Mouse (Mus musculus) cerebellum, adult 2 months (tissue): ENCODE data around the gene Syne2.
A peak's percentile ranks its signal among the peaks of the same experiment; 100 is the strongest.

ENCODE experiments used
- CTCF ChIP-seq: fragments of 200-500 bp; IDR thresholded peaks from 2 replicates; pipeline ENCODE4 v1.5.1; 2011; ENCODE audit warnings: low read depth, mild to moderate bottlenecking, control low read depth, low read length, moderate library complexity, borderline replicate concordance; ENCODE audit not compliant: insufficient read depth
- POLR2A ChIP-seq: fragments of 200-500 bp; IDR thresholded peaks from 2 replicates; pipeline ENCODE4 v1.6.1; 2011; ENCODE audit warnings: low read length, control low read depth, borderline replicate concordance; ENCODE audit not compliant: insufficient read depth

DNA sequence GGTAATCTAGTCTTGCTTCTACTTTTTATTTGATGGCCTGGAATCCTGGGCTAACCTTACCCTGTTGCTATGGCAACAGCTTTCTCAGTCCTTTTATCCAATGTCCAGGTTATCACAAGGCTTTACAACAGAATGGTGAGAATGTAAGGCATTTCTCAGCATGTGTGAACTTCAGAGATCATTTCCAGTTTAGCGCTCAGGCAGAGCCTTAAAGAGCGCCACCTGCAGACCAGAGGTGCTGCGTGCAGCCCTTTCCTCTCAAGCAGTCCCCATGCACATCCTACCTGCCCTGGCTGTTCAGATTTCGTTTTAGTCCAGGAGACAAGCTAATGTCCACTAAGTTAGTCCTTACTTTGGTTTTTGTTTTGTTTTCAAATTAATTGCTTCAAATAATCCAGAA lies 312.3 kb downstream of the Syne2 start:
- TF ChIP-seq CTCF: peak; percentile 81
- no peak for TF ChIP-seq POLR2A
